Mouse (Mus musculus) left cerebral cortex, adult 18-20 months (tissue): ENCODE results near the gene Mpc1. TPM values are rescaled to one million over a fixed set of nuclear protein-coding genes. Genes with fewer than 3 reads are reported as not detected.
A peak's percentile ranks its signal among the peaks of the same experiment; 100 is the strongest.

Source experiments
- DNase-seq, 2 experiments: peaks; one replicate each; pipeline ENCODE4 v3.0.0; 2021 to 2022; ENCODE audit warnings: low spot score in 2 of 2, mixed read lengths in 1 of 2
- total RNA-seq, 2 experiments: library from RNA; stranded (reverse); gene quantifications; 2 replicates each; pipeline ENCODE4 v1.2.3; 2021

The Mpc1 gene
- total RNA-seq, 2 experiments from 2014 or later = 161 to 169 TPM

DNA sequence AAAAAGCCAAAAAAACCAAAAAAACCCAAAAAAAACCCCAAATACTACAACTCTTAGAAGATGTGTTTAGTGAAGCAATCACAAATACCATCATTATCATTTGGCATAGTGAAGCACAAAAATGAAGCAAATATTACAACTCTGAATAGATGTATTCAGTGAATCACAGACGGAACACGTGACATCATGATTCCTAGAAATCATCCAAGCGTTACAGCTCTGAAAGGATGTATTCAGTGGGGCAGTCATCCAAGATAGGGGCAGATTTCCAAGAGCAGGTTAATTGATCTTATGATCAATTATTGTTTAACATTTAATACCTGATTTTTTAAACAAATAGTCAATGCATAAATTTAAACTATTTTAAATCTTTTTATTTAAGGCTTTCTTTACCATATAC is 5.4 kb upstream of the Mpc1 start:
- DNase-seq = no peak

- no peak for DNase-seq
Measured at GRCm38 (mm10) chr17:8278356-8278755, 4.3 kb upstream of the Mpc1 start.

DNA sequence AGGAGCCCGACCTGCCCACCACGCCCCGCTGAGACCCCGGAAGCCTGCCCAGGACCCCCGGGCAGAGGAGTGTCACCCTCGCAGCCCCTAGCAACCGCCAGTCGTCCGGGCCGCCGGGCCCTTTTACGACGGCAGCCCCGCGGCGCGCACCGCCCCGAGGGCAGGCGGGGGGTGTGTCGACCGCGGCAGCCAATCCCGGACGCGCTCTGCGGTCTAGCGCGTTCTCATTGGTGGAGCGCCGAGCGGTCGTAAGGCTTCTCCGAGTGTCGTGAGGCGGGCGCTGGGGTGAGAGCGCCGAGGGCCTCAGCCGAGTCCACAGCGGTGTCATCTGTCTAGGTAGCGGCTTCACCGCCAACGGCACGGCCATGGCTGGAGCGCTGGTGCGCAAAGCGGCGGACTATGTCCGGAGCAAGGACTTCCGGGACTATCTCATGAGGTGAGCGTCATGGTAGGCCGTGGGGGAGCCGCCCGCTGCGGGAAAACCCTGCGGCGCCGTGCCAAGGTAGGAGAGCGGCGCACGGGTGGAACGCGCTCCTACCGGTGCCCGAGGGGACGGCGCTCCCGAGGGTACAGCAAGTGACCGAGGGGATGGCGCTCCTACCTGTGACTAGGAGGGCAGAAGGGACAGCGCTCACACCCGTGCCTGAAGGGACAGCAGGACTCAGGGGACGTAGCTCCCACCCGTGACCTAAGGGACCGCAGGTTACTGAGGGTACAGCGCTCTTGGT is 986 bp downstream of the Mpc1 start:
- peak; percentile 91 to 96 for DNase-seq

DNA sequence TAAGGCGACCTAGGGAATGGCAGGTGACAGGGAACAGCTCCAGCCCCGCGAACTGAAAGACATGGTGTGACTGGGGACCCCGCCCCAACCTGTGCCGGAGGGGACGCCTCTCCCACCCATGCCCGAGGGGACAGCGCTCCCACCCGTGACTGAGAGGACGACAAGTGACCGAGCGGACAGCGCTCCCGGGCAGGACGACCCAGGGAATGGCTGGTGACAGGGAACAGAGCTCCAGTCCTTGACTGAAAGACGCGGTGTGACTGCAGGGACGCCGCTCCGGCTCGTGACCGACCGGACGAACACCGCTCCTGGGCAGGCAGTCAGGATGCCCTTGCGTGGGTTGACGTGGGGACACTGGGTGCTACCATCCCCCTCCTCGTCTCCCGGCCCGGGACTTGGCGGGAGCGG is 1.6 kb downstream of the Mpc1 start:
- peak; percentile 27 for DNase-seq

DNA sequence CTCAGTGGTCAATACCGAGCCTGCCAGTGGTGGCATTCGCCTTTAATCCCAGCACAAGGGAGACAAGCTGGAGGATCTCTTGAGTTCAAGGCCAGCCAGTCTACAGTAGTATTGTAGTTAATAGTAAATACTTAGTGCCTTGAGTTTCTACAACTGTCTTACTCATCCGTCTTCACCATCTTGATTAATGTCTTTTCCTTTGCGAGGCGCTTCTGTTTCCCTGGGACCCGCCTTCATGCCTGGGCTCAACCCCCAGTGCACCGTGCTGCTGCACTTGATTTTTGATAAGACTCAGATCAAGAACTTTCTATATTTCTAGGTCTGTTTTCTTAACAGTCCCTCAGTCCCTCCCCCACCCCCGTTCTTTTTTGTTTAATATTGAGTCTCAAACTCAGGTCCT is 2.4 kb downstream of the Mpc1 start:
- no peak for DNase-seq

DNA sequence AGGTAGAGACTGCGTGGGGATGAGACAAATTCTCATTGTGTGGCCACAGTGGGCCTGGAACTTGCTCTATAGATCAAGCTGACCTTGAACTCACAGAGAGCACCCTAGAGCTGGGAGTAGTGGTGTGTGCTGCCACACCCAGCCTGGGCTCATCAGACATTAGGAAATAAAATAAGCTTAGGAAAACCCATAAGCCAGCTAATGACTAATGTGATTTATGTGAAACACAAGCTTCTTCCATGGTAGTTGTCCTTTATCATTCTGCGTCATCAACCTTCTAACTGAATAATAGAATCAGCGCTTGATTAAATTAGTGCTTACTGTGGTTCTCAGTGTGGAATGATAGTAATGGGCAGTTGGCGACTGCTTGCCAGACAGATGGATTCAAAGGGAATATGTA is 4.3 kb downstream of the Mpc1 start:
- no peak for DNase-seq

DNA sequence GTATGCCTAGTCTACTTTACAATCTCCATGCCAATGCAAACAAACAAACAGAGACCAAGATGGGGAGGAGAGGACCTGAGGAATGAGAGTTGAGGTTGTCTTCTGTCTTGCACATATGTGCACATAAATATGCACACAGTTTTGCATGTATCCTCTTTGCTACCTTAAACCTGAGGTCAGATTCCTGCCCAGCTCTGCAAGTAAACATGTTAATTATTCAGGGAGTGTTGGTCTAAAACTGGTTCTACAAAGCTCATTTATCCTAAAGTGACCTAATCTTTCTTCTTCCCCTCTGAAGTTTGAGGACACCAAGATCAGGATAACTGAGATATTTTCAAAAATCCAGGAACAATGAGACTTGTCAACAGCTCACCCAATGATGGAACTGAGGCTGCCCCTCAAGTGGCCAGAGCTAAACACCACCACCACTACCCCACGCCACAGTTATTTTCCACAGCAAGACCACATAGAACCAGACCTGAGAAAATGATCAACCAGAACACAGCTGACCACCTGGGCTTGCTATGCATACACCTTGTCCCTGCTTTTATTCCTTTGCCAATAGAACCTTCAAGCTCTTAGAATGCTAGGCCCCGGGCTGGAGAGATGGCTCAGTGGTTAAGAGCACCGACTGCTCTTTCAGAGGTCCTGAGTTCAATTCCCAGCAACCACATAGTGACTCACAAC is 7.4 kb downstream of the Mpc1 start:
- no peak for DNase-seq

DNA sequence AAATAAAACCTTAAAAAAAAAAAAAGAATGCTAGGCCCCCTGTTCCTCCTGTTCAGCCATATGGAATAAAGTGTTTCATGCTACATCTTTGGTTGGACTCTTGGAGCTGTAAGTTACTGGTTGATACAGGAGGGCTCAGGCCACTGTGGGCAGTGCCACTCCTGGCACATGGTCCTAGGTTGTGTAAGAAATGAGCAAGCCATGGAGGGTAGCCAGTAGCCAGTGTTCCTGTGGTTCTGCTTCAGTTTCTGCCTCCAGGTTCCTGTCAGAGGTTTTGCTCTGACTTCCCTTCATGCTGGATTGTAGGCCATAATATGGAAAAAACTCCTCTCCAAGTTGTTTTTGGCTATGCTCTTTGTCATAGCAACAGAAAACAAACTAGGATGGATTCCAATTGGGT is 8.0 kb downstream of the Mpc1 start:
- no peak for DNase-seq

DNA sequence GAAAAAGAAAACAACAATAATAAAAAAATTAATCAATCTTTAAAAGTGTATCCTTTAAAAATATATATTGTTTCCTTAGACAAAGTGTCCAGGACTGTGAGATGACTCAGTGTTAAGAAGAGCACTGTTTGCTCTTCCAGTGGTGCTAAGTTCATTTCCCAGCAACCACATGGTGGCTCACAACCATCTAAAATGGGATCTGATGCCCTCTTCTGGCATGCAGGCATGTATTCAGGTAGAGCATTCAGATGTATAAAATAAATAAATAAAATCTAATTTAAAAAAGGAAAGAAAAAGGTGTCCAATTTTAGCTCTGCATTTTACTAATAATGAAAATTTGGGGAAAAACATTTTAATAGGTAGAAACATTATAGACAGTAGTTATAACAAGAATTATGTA is 13.1 kb downstream of the Mpc1 start:
- DNase-seq = no peak

- DNase-seq = no peak
Measured at GRCm38 (mm10) chr17:8296313-8296844, 13.7 kb downstream of the Mpc1 start.

DNA sequence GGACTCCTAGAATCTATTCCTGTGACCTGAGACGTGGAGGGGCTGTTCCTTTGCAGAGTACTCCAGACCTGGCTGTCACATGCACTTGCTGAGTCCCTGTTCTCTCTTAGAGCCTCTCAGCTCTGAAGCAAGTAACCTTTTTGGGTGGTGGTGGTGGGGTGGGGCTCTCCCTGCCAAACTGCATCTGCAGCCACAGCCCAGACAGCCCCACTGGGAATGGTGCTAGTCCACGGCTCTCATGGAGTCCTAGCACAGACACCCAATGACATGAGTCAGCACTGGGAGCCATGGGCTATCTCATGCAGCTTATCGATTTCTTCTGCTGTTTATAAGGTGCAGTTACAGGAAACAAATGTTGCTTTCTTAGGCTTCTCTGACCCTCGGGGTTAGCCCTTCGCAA is 15.0 kb downstream of the Mpc1 start:
- no peak for DNase-seq

DNA sequence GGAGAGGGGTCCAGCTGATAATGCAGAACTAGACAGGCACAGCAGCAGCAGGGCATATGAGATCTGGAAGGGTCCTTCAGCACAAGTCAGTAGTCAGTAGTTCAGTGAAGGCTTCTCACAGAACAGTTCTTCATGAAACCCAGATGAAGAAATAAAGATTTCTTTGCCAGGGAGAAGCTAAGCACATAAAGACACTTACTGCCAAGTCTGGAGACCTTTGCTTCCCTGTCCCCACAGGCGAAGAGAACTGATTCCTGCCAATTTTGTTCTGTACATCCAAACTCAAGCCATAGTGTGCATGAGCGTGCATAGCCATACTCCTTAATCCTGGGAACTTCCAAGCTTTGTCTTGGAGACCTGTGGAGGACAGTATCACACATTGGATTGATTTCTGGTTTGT is 15.6 kb downstream of the Mpc1 start:
- DNase-seq = no peak

DNA sequence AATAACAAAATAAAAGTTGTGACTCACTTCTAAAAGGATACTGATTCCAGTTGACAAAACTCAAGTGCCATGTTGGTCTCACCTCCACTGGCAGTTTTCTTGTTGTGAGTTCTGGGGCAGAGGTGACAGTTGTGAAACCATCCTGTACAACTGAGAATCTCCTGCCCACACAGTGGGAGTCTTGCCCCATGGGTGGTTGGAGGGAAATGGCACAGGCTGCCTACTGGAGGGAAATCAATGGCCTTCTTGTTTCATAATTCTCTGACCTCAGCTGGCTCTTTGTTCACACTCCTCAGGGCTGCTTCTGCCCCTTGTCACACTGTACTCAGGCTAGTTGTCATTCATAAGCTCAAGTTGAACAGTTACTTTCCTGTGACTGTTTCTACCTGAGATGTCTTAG is 16.8 kb downstream of the Mpc1 start:
- DNase-seq = no peak

DNA sequence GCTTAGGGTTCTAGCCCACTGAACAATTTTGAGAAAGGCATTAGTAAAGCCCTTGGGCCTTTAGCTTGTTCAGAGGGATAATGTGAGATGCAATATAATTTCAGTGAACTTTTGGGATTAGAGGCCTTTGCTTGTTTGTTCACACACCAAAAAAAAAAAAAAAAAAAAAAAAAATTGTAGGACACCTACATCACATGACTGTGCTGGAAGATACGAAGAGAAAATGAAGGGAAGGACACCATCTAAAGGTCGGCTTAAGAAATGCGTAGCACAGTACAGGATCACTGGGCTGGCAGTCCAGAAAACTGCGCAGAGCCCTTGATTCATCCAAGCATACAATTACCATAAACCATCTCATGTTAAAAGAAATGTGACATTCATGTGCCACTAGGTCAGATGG is 18.8 kb downstream of the Mpc1 start:
- DNase-seq = no peak

- DNase-seq = no peak
Measured at GRCm38 (mm10) chr17:8302772-8303438, 20.2 kb downstream of the Mpc1 start.

DNA sequence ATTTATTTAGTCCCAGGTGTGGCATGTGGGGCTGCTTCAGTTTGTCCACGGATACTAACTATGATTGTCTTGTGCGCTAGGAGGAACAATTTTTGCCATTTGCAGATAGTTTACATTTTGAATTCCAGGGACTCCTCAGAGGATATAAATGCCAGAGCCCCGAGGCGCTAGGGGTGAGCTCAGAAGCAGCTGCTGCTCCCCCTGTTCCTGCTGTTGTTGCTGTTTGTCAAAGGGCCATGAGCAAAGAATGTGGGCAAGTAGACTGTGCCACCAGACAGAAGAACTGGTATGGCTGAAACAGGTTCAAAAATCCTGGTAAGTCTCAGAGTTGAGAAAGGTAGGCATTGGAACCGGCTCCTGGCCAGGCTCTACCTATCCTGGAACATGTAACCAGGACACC is 21.0 kb downstream of the Mpc1 start:
- DNase-seq = no peak

- no peak for DNase-seq
Measured at GRCm38 (mm10) chr17:8305801-8306200, 23.1 kb downstream of the Mpc1 start.

GRCm38 (mm10) chr17:8310838-8311614 is 28.3 kb downstream of the Mpc1 start, which contains the start of gene Sft2d1:
Gene Sft2d1 (plus strand): TSS chr17:8311102.
- DNase-seq = peak; percentile 98

GRCm38 (mm10) chr17:8311751-8312150 is 29.0 kb downstream of the Mpc1 start:
- DNase-seq = no peak

DNA sequence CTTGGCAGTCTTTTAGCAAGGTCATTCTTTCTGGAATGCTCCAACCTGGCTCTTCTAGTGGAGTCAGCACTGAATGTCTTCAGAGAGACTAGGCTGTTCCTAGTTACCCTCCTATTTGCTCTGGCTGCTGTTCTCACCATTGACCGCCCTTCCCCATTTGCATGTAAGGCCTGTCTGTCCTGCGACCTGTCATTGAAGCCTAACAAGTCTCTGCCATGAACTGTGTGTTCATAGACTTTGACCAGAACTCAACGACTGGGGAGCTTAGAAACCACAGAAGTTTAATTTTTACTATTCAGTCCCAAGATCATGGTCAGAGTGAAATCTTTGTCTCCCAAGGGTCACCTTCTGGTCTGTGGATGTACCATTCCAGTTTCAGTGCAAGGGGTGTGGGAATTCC is 31.3 kb downstream of the Mpc1 start:
- no peak for DNase-seq

GRCm38 (mm10) chr17:8316251-8316650 is 33.5 kb downstream of the Mpc1 start:
- no peak for DNase-seq
